Mouse (Mus musculus) forebrain, embryonic 15.5 days (tissue): Measurements from ENCODE around the gene Aprt. TPM values are rescaled to one million over a fixed set of nuclear protein-coding genes. Genes with fewer than 3 reads are reported as not detected.

Experiments used
- ATAC-seq: fragments of 200-750 bp; cut with Nextera tagmentation; replicated peaks from 2 replicates; pipeline ENCODE4 v1.8.0; 2017; ENCODE audit warnings: mild to moderate bottlenecking, moderate TSS enrichment, moderate library complexity
- H3K27ac ChIP-seq: fragments of 300-500 bp; sonication (generic); replicated peaks from 2 replicates; pipeline ENCODE4 v1.5.1; 2015; ENCODE audit warnings: mild to moderate bottlenecking, inconsistent platforms
- H3K27me3 ChIP-seq: fragments of 300-500 bp; sonication (generic); 2 replicates; pipeline ENCODE4 v1.6.1; 2015; ENCODE audit warnings: inconsistent platforms
- H3K36me3 ChIP-seq: fragments of 300-500 bp; sonication (generic); 2 replicates; pipeline ENCODE4 v1.6.1; 2015; ENCODE audit warnings: mild to moderate bottlenecking, inconsistent platforms
- H3K4me1 ChIP-seq: fragments of 300-500 bp; sonication (generic); 2 replicates; pipeline ENCODE4 v1.6.1; 2015; ENCODE audit warnings: inconsistent platforms
- H3K4me2 ChIP-seq: fragments of 300-500 bp; sonication (generic); replicated peaks from 2 replicates; pipeline ENCODE4 v1.6.1; 2015; ENCODE audit warnings: mild to moderate bottlenecking, inconsistent platforms
- H3K4me3 ChIP-seq: fragments of 300-500 bp; sonication (generic); 2 replicates; pipeline ENCODE4 v1.5.1; 2015; ENCODE audit warnings: mild to moderate bottlenecking, inconsistent platforms
- H3K9ac ChIP-seq: fragments of 300-500 bp; sonication (generic); replicated peaks from 2 replicates; pipeline ENCODE4 v1.6.1; 2015; ENCODE audit warnings: mild to moderate bottlenecking, inconsistent platforms
- H3K9me3 ChIP-seq: fragments of 300-500 bp; sonication (generic); 2 replicates; pipeline ENCODE4 v1.6.1; 2016; ENCODE audit warnings: inconsistent platforms
- WGBS: fragments of 180-500 bp; shearing (Covaris S2); methylation state at CpG from one replicate; pipeline ENCODE4 v1.1.7; 2015; ENCODE audit warnings: mixed read lengths; 5-methylcytosine and 5-hydroxymethylcytosine counted together
- polyA plus RNA-seq: library from polyadenylated mRNA; unstranded; fragments of >200 nt; fragmentation: Nextera tagmentation; extraction: Ambion mirVana; gene quantifications from 2 replicates; pipeline ENCODE4 v1.2.1, GENCODE M21; 2015

The Aprt gene
- polyA plus RNA-seq, 1 experiment from 2014 or later: 187 TPM

- Histone ChIP-seq H3K27me3 (no peaks in the 10 kb centered on the region), H3K4me2 (no peak overlapping the region), H3K4me1 (peaks cover 52% of the 10 kb centered on the region), H3K36me3 (peaks cover 13% of the 10 kb centered on the region; the same call in 1 of the 2 replicates), H3K9me3 (no peaks in the 10 kb centered on the region), H3K4me3 (no peak overlapping the region), H3K9ac (no peak overlapping the region), H3K27ac (no peak overlapping the region)
- 91% methylated on average over 11 of the region's 11 CpGs for WGBS
- ATAC-seq: no peak
These were observed 5.6 kb downstream of the Aprt start for GRCm38 (mm10) chr8:122571153-122571552.

- H3K27me3 ChIP-seq: no peaks in the 10 kb centered on the region
- no peak overlapping the region for H3K27ac ChIP-seq
- WGBS: 97% methylated on average over 16 of the region's 16 CpGs
- H3K4me3 ChIP-seq: no peak overlapping the region
- peaks cover 12% of the 10 kb centered on the region; the same call in 1 of the 2 replicates for H3K36me3 ChIP-seq
- peaks cover 40% of the 10 kb centered on the region for H3K4me1 ChIP-seq
- H3K9me3 ChIP-seq: no peaks in the 10 kb centered on the region
- no peak overlapping the region for H3K4me2 ChIP-seq
- H3K9ac ChIP-seq: no peak overlapping the region
- no peak for ATAC-seq
These were observed 6.7 kb downstream of the Aprt start for GRCm38 (mm10) chr8:122569996-122570395.

DNA sequence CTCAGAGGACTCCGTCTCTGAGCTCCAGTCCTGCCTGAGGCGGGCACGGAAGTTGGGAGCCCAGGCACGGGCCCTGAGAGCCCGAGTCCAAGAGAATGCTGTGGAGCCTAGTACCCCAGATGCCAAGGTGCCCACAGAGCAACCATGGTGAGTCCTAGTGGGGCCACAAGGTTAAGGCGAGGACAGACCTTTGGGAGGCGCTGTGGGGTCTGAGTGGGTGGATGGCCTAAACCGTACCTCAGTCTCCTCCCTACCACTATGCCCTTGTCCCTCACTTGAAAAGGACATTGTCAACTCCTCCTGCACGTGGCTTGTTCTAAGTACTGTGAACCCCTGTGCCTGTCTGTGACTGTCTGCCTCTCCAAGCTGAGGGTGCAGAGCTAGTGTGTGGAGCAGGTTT lies 7.4 kb downstream of the Aprt start:
- H3K27me3 ChIP-seq: no peaks in the 10 kb centered on the region
- no peak for ATAC-seq
- H3K9ac ChIP-seq: 0 out of 2 replicates have a peak overlapping the region, but pooled peaks have one; percentile 61
- H3K9me3 ChIP-seq: no peaks in the 10 kb centered on the region
- H3K27ac ChIP-seq: no peak overlapping the region
- H3K4me3 ChIP-seq: peak overlapping the region; percentile 73
- WGBS: 60% methylated on average over 9 of the region's 9 CpGs
- H3K36me3 ChIP-seq: peaks cover 9% of the 10 kb centered on the region; the same call in 1 of the 2 replicates
- peaks cover 34% of the 10 kb centered on the region for H3K4me1 ChIP-seq
- peak overlapping the region; percentile 85 for H3K4me2 ChIP-seq

- Histone ChIP-seq H3K36me3 (peaks cover 7% of the 10 kb centered on the region; the same call in 1 of the 2 replicates), H3K27me3 (no peaks in the 10 kb centered on the region), H3K9me3 (no peaks in the 10 kb centered on the region), H3K4me2 (peak overlapping the region; percentile 85), H3K9ac (peak overlapping the region; percentile 61; the same call in 1 of the 2 replicates), H3K4me1 (peaks cover 33% of the 10 kb centered on the region), H3K4me3 (peak overlapping the region; percentile 73), H3K27ac (no peak overlapping the region)
- 8% methylated on average over 10 of the region's 10 CpGs for WGBS
- no peak for ATAC-seq
These were observed 7.8 kb downstream of the Aprt start for GRCm38 (mm10) chr8:122568881-122569309.

- H3K4me3 ChIP-seq: peak overlapping the region; percentile 73
- peaks cover 28% of the 10 kb centered on the region for H3K4me1 ChIP-seq
- peak; percentile 70 for ATAC-seq
- H3K4me2 ChIP-seq: peak overlapping the region; percentile 85
- peak overlapping the region; percentile 61 for H3K9ac ChIP-seq
- no peaks in the 10 kb centered on the region for H3K27me3 ChIP-seq
- H3K36me3 ChIP-seq: peaks cover 7% of the 10 kb centered on the region; the same call in 1 of the 2 replicates
- H3K9me3 ChIP-seq: no peaks in the 10 kb centered on the region
- peak overlapping the region; percentile 94 for H3K27ac ChIP-seq
- under 1% methylated on average over 34 of the region's 34 CpGs for WGBS
These were observed 8.6 kb downstream of the Aprt start for GRCm38 (mm10) chr8:122568109-122568504.

GRCm38 (mm10) chr8:122567361-122568108 lies 9.2 kb downstream of the Aprt start, which contains the start of gene Cdt1:
Gene Cdt1, plus strand, starts transcription at chr8:122568015.
- WGBS: under 1% methylated on average over 62 of the region's 62 CpGs
- no peaks in the 10 kb centered on the region for H3K9me3 ChIP-seq
- H3K27me3 ChIP-seq: no peaks in the 10 kb centered on the region
- H3K4me3 ChIP-seq: peak within 1 kb of the TSS; percentile 73
- peaks cover 7% of the 10 kb centered on the region; the same call in 1 of the 2 replicates for H3K36me3 ChIP-seq
- peak within 1 kb of the TSS; percentile 89 for H3K9ac ChIP-seq
- ATAC-seq: peak; percentile 97
- peak within 1 kb of the TSS; percentile 94 for H3K27ac ChIP-seq
- peaks cover 27% of the 10 kb centered on the region for H3K4me1 ChIP-seq
- peak within 1 kb of the TSS; percentile 85 for H3K4me2 ChIP-seq

DNA sequence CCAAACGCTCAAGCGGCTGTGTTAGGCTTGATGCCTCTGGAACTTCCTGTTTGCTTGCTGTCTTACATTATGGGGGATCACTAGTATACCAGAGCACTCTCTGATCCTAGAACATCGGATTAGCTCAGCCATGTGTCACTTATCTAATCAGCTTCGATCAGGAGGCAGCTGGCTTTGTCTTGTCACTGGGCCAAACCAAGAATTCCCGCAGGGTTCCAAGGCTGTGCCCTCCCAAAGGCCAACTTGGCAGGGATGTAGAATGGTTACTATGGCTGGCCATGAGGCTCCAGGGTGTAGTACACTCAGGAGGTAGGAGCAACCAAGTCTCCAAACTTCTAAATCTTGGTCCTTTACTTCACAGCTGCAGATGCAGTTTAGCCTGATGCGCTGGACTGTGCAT lies 9.9 kb downstream of the Aprt start:
- H3K4me3 ChIP-seq: peak overlapping the region; percentile 73
- H3K4me1 ChIP-seq: peaks cover 27% of the 10 kb centered on the region
- peak overlapping the region; percentile 94 for H3K27ac ChIP-seq
- no peaks in the 10 kb centered on the region for H3K9me3 ChIP-seq
- ATAC-seq: 0 out of 2 replicates have a peak, but pooled peaks have one; percentile 5
- no peaks in the 10 kb centered on the region for H3K27me3 ChIP-seq
- H3K4me2 ChIP-seq: peak overlapping the region; percentile 85
- H3K9ac ChIP-seq: peak overlapping the region; percentile 89
- WGBS: 19% methylated on average over 6 of the region's 6 CpGs
- H3K36me3 ChIP-seq: peaks cover 4% of the 10 kb centered on the region; the same call in 1 of the 2 replicates

DNA sequence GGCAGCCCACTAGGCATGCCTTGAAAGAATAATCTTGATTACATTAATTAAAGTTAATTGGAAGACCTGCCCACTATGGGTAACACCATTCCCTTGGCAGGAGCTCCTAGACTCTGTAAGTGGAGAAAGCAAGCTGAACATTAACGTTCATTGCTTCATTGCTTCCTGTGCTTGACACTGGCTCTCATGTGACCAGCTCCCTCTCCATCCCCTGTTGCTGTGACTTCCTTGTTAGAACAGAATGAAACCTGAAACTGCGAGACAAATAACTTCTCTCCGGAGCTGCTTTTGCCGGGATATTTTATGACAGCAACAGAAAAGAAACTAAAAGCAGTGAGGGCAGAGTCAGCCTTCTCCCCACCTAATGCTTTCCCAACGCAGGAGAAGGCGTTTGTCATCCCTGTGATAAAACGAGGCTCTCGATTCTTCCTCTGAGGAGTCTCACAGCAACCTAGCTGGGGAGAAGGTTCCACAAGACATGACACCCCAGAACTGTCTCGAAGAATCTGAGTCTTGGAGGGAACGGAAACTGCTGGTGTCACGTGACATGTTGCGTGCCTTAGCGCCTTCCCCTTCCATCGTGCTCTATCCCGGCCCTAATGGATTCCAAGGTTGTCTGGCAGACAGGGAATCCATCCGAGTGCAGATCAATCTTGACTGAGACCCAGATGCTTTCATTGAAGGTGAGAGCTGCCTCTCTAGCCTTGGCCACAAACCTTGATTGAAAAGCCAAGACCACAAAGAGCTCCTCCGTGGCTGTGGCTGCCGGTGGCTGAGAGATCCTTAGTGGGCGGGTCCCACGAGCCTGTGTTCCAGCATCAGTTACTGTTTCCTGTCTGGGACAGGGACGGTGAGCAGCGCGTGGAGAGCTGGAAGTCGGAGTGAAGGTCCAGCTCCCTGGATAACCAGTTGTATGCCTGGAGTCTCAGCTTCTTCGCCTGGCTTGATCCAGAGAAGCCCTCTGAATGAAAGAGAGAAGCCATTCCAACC lies 12.1 kb downstream of the Aprt start:
- no peaks in the 10 kb centered on the region for H3K27me3 ChIP-seq
- no peak overlapping the region for H3K4me2 ChIP-seq
- H3K9ac ChIP-seq: no peak overlapping the region
- H3K4me1 ChIP-seq: peaks cover 27% of the 10 kb centered on the region
- H3K9me3 ChIP-seq: no peaks in the 10 kb centered on the region
- H3K4me3 ChIP-seq: no peak overlapping the region
- no peak for ATAC-seq
- 89% methylated on average over 25 of the region's 25 CpGs for WGBS
- H3K36me3 ChIP-seq: no peaks in the 10 kb centered on the region
- H3K27ac ChIP-seq: no peak overlapping the region

- H3K4me2 ChIP-seq: no peak overlapping the region
- no peak for ATAC-seq
- 81% methylated on average over 5 of the region's 5 CpGs for WGBS
These were observed 15.5 kb downstream of the Aprt start for GRCm38 (mm10) chr8:122561199-122561598.

DNA sequence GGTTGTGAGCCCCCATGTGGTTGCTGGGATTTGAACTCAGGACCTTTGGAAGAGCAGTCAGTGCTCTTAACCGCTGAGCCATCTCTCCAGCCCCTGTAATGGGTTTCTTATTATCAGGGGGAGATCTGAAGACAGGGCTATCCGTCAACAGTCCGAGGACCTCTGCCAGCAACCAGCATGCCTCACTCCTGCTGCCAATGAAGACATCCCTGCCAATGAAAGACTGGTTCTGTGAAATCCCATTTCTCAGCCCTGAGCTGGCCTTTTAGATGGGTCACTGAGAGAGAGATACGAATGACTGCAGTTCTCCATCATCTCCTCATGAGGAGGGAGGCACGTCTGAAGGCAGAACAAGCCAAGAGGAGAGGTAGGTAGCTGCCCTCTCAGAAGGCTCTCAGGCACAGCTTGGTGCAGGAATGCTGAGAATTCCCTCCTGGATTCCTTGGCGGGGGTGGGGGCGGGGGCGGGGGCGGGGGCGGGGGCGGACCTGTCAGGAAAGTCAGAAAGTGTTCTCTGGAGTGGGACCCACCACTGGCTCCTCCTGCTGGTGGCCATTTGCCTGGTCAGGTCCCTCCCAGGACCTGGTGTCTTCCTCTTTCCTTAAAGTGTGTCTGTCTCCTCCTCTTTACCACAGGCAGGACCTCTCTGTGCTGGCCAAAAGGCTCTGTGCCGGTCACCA lies 17.9 kb downstream of the Aprt start:
- Histone ChIP-seq H3K4me2 (no peak overlapping the region), H3K27ac (no peak overlapping the region), H3K9ac (no peak overlapping the region), H3K4me3 (no peak overlapping the region), H3K36me3 (no peaks in the 10 kb centered on the region), H3K27me3 (no peaks in the 10 kb centered on the region), H3K9me3 (no peaks in the 10 kb centered on the region), H3K4me1 (peaks cover 5% of the 10 kb centered on the region; the same call in 1 of the 2 replicates)
- 20% methylated on average over 12 of the region's 12 CpGs for WGBS
- no peak for ATAC-seq

More at GRCm38 (mm10) chr8:122561199-122561598, 15.5 kb downstream of the Aprt start:
- H3K4me3 ChIP-seq: no peak overlapping the region
- H3K4me1 ChIP-seq: peaks cover under 1% of the 10 kb centered on the region; the same call in 1 of the 2 replicates
- H3K36me3 ChIP-seq: no peaks in the 10 kb centered on the region
- H3K27ac ChIP-seq: no peak overlapping the region
- H3K9ac ChIP-seq: no peak overlapping the region
- H3K9me3 ChIP-seq: no peaks in the 10 kb centered on the region
- H3K27me3 ChIP-seq: no peaks in the 10 kb centered on the region
